Mouse (Mus musculus) cerebellum, postnatal 4 days (tissue): ENCODE measurements around the gene Ankrd66.

Source experiments
- DNase-seq, 2 experiments: peaks; one replicate each; pipeline ENCODE4 v3.0.0; 2022; ENCODE audit warnings: low spot score in 2 of 2, mixed read lengths in 1 of 2

Ankrd66 gene

DNA sequence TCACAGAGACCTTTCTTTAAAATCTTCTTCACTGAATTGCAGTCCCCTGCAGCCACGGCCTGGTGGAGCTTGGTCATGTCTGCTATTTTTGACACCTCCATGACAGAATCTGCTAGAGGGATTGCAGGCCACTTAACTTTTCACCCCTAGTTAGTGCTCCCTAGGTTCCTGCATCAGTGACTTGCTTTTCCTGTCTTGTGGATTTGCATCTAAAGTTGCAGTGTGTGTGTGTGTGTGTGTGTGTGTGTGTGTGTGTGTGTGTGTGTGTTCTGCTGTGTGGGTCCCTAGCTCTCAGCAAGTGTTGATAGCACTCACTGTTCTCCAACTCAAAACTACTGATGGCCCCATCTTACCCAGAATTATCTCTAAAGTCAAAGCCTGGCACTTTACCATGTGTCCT is at the start of gene Ankrd66:
Gene Ankrd66 (minus strand): TSS at position 101 of the 400 bp plus-strand sequence.
- DNase-seq = no peak

DNA sequence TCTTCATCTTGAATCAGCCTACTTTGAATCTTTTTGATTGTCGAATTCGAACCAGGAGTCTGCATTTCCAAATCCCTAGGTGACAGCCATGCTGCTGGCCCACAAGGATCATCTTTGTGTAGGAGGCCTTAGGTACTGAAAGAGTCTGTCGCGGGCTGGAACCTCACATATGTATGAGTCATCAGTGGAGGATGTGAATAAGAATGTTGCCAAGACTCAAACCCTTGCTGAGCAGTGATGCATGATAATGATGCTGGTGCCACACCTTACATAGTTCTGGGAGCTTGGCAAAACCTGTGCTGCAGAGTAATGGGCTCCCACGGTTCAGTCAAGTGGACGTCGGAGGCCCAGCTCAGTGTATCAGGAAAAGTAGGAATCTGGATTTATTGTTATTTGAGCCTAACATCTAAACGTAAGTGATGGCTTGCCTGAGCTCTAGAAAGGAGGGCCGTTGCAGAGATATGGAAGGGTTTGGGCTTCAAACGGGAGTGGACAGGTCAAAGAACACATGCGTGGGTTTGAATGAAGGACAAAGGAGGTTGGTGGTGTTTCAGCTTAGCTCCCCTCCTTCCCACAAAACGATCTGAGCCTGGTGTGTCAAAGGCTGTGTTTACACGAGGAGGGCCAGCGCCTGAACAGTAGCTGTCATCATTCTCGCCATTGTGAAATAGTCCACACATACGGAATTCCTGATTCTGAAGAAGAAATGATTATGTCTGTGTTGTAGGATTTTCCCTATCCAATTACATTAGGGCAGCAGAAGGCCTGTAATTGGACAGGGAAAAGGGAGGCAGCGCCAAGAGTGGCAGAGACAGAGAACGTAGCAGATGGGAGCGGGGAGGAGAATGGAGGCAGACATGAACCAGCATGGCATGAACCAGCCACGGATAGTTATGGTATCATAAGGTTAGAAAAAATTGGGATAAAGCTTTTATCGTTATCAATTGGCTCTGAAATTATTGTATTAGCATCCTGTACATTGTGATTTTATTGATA is 49.2 kb upstream of the Ankrd66 start:
- DNase-seq = no peak

DNA sequence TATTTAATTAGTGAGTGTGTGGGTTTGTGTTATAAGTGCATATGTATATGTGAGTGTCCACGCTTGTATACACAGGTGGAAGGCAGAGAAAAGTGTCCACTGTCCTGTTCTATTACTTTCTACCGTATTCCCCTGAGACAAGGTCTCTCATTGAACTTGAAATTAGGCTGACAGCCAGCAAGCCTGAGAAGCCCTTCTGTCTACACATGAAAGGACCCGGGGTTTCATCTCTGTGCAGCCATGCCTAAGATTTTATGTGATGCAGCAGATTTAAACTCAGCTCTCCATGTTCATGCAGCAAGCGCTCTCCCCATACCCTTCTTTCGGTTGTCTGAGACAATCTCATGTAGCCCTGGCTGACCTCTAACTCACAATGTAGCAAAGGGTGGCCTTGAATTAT is 47.1 kb upstream of the Ankrd66 start:
- DNase-seq = no peak

DNA sequence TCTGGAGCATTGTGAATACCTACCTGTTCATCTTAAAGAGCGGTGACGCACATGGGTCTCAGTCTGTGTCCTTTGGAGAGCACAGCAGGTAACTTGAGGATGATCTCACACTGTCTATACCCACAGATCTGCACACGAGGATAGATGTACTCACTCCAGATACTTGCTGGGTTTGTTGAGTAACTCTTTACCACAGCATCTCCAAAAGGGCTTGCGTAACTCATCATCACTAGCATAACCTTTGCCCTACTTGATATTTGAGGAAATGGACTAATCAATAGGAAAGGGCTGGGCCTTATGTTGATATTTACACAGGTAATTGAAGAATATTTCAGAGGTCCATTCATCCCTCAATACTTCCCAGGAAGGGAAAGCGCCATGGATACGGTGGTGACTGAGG is 46.3 kb upstream of the Ankrd66 start:
- DNase-seq = no peak

DNA sequence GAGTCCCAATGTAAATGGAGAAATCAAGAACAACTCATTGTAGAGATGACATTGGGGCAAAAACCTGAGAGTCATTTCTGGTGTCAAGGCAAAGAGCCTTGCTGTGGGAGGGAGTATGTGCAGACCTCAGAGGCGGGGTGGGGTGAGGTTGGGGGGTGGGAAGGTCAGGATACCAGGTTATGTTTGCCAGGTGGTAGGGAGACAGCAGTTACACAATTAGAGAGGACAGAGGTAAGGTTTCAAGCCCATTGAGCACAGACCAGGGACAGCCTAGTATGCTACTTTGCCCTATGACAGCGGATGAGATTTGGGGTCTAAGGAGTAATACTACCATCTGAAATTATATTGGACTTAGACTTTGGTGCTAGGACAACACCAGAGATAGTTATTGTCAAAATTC is 43.8 kb upstream of the Ankrd66 start:
- DNase-seq = no peak

DNA sequence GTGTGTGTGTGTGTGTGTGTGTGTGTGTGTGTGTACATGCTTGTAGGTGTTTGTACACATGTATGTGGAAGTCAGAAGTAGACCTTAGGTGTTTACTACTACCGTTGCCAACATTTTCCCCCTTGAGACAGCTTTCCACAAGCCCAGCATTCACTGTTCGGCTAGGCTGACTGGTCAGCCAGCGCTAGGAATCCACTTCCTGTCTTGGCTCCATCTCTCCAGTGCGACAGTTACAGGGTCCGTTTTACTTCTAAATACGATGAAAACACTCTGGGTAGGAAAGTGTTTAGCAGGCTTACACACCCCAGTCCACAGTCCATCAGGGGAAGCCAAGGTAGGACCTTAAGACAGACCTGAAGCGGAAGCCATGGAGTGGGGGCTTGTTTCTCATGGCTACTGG is 41.3 kb upstream of the Ankrd66 start:
- no peak for DNase-seq

DNA sequence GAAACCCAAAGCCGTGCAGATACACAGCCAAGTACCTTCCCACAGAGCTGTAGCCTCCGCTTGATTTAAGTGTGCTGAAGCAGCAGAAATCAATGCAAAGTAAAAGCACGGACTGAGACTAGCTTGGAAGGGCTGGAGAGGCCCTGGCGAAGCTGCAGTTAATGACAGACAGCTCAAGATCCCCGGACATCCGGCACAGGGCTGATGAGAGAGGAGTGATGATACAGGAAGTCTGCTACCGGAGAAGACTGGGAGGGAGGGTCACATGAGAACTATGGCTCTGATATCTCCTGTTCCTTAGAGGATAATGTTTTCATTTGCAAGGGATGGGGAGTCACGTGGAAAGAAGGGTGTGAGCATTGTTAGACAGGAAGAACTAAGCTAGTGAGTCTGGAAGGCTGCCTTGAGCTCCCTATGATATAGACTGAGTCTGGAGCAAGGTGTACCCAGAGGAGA is 37.6 kb upstream of the Ankrd66 start:
- DNase-seq = no peak

DNA sequence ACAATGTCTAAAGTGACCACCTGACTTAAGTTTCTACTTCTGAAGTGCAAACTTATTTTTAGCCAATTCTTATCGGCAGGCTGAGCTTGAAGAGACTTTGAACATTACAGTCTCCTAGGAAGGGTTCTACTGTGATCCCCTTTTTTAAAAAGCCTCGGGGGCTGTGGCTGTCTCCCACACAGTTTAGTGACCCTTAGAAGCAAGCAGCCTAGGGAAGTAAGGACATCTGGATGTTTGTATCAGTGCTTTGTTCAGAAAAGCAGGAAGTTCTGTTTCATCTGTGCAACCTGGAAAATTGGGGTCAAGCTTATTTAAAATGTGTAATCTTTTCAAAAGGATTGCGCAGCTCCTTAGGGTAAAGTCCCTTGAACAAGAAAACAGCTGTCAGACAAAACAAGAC is 37.0 kb upstream of the Ankrd66 start:
- DNase-seq = no peak

DNA sequence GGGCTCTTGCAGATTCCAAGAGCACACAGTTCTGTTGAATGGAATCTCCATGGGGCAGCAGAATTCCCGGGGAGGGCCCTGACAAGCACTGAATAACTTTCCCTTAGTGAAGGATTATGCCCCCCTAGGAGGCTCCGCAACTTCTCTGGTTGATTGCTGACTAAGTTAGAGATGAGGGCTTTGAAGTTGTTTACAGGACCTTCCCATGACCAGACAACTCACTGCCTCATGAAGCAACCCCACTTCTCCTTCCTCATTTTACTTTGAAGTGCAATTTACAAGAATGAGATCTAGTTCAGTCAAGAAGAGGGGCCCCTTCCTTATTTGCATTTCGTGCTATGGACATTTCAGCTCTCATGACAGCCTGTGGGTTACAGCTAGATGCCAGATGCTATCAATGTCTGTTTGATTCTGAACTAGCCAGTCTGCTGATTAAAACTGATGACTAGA is 30.2 kb upstream of the Ankrd66 start:
- DNase-seq = no peak

DNA sequence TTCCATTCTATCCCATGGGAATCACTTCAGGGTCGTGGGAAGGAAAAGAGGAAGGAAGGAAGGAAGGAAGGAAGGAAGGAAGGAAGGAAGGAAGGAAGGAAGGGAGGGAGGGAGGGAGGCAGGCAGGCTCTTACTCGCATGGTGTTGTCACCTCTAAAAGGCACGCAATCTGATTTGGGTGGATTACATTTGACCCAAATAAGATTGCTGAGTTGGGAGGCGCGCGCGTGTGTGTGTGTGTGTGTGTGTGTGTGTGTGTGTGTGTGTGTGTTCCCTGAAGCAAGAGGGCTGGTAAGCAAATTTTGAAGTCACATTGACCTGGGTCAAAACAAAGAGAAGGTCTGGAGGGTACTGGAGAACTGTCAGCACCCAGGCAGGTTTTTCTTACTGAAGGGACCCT is 25.8 kb upstream of the Ankrd66 start:
- no peak for DNase-seq

DNA sequence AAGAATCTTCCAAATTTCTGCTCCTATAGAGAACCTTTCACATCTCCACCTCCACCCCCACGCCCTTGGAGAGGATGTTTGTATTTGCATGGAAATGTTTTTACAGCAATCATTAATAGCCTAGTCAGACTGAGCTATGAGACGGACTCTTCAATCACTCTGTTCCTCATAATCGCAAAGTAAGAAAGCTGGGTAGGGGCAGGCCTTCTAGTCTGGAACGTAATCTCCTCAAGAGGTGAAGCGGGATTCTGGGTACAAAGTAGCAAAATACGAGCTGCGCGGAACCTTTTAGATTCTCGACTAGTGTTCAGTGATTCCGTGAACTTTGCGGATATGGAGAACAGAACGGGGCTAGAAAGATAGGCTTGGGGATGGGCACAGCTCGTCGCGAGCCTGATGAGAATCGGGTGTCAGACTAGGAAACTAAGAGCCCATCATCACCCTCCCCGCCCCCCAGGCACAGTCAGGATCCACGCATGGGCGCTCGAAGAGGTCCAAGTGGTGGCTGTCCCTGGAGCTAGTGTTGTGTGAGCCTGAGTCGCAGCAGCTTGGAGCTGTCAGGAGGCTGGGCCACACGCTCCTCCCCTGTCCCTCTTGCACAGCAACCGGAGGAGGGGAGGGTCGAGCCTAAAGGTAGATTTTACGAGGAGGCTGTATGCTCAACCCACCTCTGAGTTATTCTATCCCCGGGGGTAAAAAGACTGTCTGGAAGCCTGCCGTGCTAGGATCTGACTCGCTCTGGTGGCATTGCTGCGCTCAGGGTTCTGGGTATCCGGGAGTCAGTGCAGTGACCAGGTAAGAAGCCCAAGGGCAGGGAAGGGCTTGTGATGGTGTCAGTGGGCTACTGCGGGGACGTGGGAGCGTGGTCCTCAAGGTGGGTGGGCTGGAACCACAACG is 24.8 kb upstream of the Ankrd66 start, which contains the start of gene Pla2g7:
Gene Pla2g7 (plus strand): TSS at position 107 of the 897 bp plus-strand sequence.
- DNase-seq = peak; percentile 36 to 42

DNA sequence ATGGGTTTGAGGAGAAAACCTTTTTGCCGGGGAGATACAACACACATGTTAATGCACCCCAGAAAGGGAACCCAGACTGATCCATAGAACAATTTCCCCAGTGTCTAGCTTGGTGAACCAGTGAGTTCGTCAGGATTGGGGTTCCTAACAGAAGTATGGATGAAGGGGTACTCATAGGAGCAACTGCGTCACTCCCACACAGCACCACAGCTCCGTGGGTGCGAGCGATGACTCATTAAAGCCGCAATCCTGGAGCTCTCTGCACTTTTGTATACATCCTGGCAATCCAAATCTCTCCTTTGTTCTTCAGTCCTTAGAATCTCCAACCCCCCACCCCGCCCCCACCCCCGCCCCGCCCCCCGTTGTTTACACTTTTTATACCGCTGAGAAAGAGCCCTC is 24.2 kb upstream of the Ankrd66 start:
- no peak for DNase-seq

DNA sequence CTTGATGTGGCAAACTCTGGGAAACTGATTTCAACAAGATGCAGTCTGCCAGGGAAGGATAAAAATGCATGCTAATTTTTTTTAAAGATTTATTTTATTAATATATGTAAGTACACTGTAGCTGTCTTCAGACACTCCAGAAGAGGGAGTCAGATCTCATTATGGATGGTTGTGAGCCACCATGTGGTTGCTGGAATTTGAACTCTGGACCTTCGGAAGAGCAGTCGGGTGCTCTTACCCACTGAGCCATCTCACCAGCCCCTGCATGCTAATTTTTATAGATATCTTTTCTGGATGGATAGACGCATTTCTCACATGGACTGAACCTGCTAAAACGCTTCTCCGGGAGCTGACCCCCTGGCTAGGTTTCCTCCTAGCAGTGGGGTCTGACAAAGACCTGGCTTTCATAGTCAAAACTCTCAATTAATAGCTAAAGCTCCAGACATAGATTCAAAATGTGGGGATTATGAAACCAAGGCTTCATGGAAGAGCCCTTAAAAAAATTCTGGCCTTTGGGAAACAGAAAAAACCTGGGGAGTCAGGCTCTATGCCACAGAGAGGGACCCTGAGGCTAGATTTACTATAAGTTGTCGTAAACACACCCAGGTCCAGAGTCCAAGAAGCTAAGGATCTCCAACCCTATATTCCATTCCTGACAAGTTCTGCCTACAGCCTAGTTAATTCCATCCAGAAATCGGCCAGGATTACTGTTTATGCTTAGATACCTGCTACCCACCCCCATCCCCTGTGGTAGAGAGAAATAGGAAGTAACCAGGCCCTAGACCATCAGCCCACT is 20.0 kb upstream of the Ankrd66 start:
- DNase-seq = no peak

DNA sequence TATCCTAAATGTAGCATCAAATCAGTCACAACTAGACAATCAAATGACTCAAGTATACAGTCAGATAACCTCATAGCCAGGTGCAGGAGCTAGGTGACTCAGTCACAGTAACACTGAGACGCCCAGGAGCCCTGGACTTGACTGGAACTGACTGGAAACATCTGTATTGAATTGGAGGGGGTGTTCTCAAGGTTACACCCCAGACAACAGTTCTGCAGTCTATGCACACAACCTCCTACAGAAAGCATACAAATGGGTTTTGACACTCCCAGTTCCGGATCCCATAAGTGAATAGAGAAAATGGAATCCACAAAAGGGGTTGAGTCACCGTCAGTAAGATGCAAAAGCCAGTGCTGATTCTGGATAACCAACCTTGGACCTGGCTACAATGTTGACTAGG is 15.2 kb upstream of the Ankrd66 start:
- no peak for DNase-seq

DNA sequence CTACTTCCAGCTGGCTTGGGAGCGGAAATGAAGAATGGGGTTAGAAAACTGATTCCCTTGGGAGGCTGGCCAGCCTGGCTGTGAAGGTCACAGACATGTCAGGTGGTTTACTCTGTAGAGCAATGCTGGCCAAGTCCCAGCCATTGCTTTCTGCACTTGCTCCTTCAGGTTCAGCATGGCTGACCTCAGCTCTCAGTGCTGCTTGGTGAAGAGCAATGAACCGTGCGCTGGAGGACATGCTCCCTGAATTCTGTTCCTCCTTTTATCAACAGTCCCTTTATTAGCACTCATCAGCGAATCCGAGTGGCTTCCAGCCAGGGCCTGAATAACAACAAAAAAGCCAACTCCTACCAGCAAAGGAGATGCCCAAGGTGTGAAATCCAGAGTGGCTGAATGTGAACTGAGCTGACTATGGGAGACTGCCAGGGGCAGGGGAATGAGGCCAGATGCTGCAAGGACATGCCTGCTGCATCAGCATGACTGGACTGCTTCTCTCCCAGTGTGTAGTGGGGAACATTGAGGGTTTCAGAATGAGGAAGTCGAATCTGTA is 14.2 kb upstream of the Ankrd66 start:
- DNase-seq = peak in 1 of 2 experiments; percentile 43

DNA sequence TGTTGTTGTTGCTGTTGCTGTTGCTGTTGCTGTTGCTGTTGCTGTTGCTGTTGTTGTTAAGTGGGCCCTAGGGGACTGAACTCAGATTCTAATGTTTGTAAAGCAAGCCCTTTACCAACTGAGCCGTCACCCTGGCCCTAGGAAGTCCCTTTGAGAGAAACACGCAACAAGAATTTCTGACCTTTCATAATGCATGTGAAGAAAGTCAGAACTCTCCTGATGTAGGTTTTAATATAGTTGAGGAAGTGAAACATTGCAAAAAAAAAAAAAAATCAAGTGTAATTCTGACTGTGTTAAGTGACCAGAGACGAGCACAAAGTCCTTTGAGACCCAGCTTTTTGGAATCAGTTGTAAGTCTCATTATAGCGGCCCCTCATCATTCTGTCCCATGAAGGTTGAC is 13.7 kb upstream of the Ankrd66 start:
- DNase-seq = no peak

DNA sequence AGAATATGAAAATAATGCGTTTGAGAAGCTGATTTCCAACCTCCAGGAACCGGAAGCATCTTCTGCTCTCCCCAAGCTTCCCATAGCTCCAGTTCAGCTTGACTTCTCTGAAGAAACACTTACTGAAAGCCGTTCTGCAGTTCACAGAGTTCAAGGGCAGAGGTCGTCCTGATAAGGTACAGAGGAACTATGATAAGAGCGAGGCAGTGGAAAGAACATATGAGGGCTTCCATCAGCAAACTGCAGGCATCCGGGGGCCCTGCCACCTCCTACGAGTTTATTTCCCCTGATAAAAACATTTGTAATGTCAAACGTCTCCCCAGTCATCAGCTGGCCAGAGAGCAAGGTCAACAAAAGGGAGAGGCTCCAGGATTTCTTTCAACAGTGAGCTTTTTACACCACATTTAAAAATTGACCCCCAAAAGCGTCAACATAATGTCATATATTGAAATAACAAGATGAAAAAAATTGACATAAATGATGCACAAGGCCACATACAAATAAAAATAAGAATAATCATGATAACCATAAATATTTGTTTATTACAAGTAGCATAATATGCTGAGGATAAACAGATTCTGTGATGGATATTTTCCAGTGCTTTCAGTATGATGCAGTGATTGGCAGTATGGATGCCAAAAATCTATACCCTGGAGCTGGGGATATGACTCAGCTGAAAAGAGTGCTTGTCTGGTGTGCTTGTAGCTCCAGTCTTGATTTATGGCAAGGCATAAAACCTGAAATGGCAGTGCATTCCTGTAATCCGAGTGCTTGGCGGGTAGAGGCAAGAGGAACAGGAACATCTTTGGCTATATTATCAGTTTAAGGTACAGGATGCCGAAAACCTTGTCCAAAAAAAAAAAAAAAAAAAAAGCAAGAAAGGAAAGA is 11.3 kb upstream of the Ankrd66 start:
- no peak for DNase-seq

DNA sequence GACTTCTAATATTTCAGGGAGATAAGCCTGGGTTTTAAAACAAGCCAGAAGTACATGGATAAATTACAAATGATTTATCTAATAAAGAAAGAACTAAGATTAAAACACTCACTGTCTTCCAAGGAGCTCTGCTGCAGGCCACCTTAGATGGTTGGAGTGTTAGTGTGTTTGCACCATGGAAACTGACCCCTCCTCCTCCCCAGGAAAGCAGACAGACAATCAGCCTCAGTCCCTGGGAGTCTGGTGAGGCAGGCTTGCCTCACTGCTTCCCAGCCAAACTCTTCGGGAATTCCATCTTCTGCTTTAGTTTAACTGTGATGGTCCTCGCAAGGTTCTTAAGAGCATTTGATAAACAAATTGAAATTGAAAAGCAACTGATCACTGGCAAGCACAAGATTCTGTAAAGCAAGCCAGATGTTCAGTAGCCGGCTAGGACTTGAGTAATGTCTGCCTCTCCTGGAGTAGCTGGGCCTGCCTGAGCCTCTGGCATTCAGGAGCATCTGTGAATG is 7.7 kb upstream of the Ankrd66 start:
- DNase-seq = no peak

DNA sequence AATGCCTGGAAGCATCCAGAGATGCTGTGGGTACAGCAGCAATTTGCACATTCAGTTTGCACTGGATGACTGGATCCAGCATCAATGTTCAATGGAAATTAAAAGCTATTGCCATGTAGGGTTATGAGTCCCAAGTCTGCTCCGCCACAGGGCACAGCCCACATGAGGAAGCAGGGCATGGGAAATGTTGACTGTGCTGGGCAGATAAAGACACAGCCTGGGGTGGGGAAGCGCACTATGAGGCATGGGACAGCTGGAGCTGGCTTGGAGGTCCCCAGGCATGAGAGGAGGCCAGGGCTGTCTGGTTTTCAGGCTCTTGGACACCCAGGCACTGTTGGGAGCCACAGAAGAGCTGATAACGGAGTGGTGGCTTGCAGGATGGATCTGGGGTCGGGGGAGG is 601 bp upstream of the Ankrd66 start:
- no peak for DNase-seq

DNA sequence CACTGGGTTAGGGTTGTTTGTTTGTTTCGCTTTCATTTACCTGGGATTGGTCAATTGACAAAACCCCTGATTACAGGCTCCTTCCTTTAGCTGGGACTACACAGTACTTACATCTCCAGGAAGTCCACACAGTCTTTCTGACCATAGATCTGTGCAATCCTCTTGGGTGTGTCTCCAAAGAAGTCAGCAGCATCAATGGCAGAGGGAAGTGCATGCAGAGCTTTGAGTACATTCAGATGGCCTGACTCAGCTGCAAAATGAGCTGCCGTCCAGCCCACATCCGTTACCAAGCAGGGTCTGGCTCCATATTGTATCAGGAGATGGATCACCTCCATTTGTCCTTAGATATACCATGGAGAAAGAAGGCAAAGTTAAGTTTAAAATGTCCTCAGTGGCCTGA is 4.7 kb downstream of the Ankrd66 start:
- no peak for DNase-seq
